Mouse (Mus musculus) CD4-positive, CD25-positive, alpha-beta regulatory T cell (primary cell): Measurements from ENCODE around the gene Tyw3. TPM values are rescaled to one million over a fixed set of nuclear protein-coding genes. Genes with fewer than 3 reads are reported as not detected.

Experiments
- polyA plus RNA-seq: library from polyadenylated mRNA; unstranded; fragments of 100-300 nt; shearing (Covaris generic); gene quantifications from one replicate; pipeline ENCODE4 v1.2.1, GENCODE M21; 2017

Tyw3 gene
- polyA plus RNA-seq, result 5.8 TPM

GRCm38 (mm10) chr3:154596934-154597554 lies at the start of gene Tyw3:
Gene Tyw3 (minus strand): TSS chr3:154597104.

GRCm38 (mm10) chr3:154596488-154596933 lies 393 bp downstream of the Tyw3 start, which contains the start of gene Cryz:
Gene Cryz (plus strand): TSS chr3:154596711.

Other genes starting within 250 kb of the Tyw3 start
- 3.2 TPM for gene Cryz, start 393 bp downstream of the Tyw3 start, polyA plus RNA-seq
- gene Erich3, start 66.8 kb upstream of the Tyw3 start, polyA plus RNA-seq, result 0.37 TPM